Mouse (Mus musculus): ENCODE measurements around the gene Phlpp1.

- TF ChIP-seq CTCF (conservative IDR thresholded peaks at IDR 0.05; ENCODE audit: low read length): no peak
- no peak for TF ChIP-seq NANOG (IDR thresholded peaks at IDR 0.05; ENCODE audit: borderline replicate concordance, low read length)
- TF ChIP-seq POU5F1 (IDR thresholded peaks at IDR 0.05; ENCODE audit: borderline replicate concordance, low read length): no peak
Measured at GRCm38 (mm10) chr1:106352801-106353511, 181.4 kb downstream of the Phlpp1 start.

Measured in E14TG2a.4 (cell line).